Mouse (Mus musculus) small intestine, adult 2 months (tissue): Measurements from ENCODE around the gene March7. TPM values are rescaled to one million over a fixed set of nuclear protein-coding genes. Genes with fewer than 3 reads are reported as not detected.

Source experiments
- H3K27ac ChIP-seq: fragments of 200-500 bp; 2 replicates; pipeline ENCODE4 v1.5.1; 2012; ENCODE audit warnings: low read depth, low read length, control low read depth, inconsistent platforms; ENCODE audit not compliant: insufficient read depth
- H3K27me3 ChIP-seq: fragments of 200-500 bp; 2 replicates; pipeline ENCODE4 v1.6.1; 2012; ENCODE audit warnings: mild to moderate bottlenecking, moderate library complexity, low read length, inconsistent platforms; ENCODE audit not compliant: control insufficient read depth, insufficient read depth
- H3K36me3 ChIP-seq: fragments of 200-500 bp; 2 replicates; pipeline ENCODE4 v1.6.1; 2012; ENCODE audit warnings: mild to moderate bottlenecking, low read length, control low read depth, inconsistent platforms; ENCODE audit not compliant: control insufficient read depth, insufficient read depth
- H3K4me1 ChIP-seq: fragments of 200-500 bp; 2 replicates; pipeline ENCODE4 v1.6.1; 2012; ENCODE audit warnings: low read length, inconsistent platforms, mixed read lengths; ENCODE audit not compliant: control insufficient read depth, insufficient read depth, insufficient read length
- H3K4me3 ChIP-seq: fragments of 200-500 bp; 2 replicates; pipeline ENCODE4 v1.5.1; 2012; ENCODE audit warnings: low read depth, mild to moderate bottlenecking, control low read depth, inconsistent platforms, low read length, moderate library complexity
- CTCF ChIP-seq: fragments of 200-500 bp; IDR thresholded peaks from 2 replicates; pipeline ENCODE4 v1.5.1; 2012; ENCODE audit warnings: low read depth, mild to moderate bottlenecking, control low read depth, inconsistent platforms, low read length, moderate library complexity, mixed read lengths; ENCODE audit not compliant: insufficient replicate concordance, insufficient read length; ENCODE audit errors: extremely low read depth
- POLR2A ChIP-seq: fragments of 200-500 bp; IDR thresholded peaks from 2 replicates; pipeline ENCODE4 v1.6.1; 2012; ENCODE audit warnings: low read depth, mild to moderate bottlenecking, control low read depth, inconsistent platforms, low read length, moderate library complexity
- WGBS: fragments of 180-500 bp; shearing (Covaris S2); methylation state at CpG from one replicate; pipeline ENCODE4 v1.1.7; 2018; 5-methylcytosine and 5-hydroxymethylcytosine counted together
- polyA plus RNA-seq: library from polyadenylated mRNA; depleted of rRNA; stranded (reverse); fragments of >200 nt; gene quantifications from 2 replicates; pipeline ENCODE4 v1.2.3, GENCODE M21; 2012

Gene March7
- polyA plus RNA-seq, 1 experiment = 4.4 TPM

DNA sequence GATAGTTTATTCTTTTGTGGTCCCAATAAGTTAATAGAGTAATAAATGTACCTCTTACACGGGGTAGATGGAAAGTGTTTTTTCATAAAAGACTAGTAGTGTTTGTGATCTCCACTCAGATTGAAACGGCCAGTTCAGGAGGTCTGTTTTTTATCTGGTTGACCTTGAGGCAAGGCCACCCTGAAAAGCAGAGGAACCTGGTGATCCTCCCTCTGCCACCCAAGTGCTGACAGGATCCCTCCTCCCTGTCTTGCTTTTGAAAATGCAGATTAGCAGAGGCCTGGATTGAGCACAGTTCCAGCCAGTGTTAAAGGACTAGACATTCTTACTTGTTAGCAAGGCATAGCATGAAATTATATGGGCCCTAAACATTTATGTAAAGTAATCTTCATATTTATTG is 23.5 kb downstream of the March7 start:
- TF ChIP-seq POLR2A (no peak), CTCF (no peak)
- H3K27ac ChIP-seq = no peak overlapping the region

DNA sequence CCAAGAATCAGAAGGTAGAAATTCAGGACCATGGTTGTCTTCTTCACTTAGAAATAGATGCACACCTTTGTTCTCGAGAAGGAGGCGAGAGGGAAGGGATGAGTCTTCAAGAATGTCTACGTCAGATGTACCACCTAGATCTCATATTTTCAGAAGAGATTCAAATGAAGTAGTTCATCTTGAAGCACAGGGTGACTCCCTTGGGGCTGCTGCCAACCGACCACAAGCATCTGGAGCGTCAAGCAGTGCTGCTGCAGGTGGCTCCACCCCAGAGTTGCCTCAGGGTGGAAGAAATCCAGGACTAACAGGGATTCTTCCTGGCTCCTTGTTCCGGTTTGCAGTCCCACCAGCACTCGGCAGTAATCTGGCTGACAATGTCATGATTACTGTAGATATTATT is 24.8 kb downstream of the March7 start:
- Histone ChIP-seq H3K27ac (no peak overlapping the region), H3K4me1 (no peaks in the 10 kb centered on the region), H3K27me3 (no peaks in the 10 kb centered on the region), H3K4me3 (no peak overlapping the region), H3K36me3 (peaks cover 63% of the 10 kb centered on the region)
- 81% methylated on average over 7 of the region's 7 CpGs for WGBS
- TF ChIP-seq POLR2A = no peak
- no peak for TF ChIP-seq CTCF

More for the DNA sequence above, 23.5 kb downstream of the March7 start:
- no peaks in the 10 kb centered on the region for H3K27me3 ChIP-seq
- whole genome bisulfite sequencing = 33% methylated on average over 2 of the region's 2 CpGs
- no peak overlapping the region for H3K4me3 ChIP-seq
- peaks cover 58% of the 10 kb centered on the region for H3K36me3 ChIP-seq
- H3K4me1 ChIP-seq = no peaks in the 10 kb centered on the region

DNA sequence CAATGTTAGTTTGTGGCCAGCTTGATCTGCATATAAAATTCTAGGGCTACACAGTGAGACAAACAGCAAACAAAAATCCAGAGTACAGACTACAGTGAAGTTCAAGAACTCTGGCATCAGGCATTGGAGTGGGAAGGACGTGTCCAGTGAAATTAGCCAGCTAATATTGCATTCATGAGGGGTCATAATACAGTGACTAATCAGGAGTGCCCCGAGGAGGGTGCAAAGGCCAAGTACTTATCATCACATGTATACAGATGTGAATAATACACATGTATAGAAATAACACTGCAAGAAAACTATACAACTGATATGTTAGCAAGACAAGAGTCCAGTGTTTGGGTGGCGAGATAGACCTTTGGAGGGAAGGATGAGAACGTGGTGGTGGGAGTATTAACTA is 43.1 kb downstream of the March7 start:
- peaks cover 44% of the 10 kb centered on the region for H3K36me3 ChIP-seq
- H3K4me1 ChIP-seq = no peaks in the 10 kb centered on the region
- 35% methylated on average over 4 of the region's 4 CpGs for WGBS
- no peak overlapping the region for H3K4me3 ChIP-seq
- TF ChIP-seq CTCF (no peak), POLR2A (no peak)
- peak overlapping the region; percentile 86; the same call in 1 of the 2 replicates for H3K27ac ChIP-seq
- no peaks in the 10 kb centered on the region for H3K27me3 ChIP-seq

DNA sequence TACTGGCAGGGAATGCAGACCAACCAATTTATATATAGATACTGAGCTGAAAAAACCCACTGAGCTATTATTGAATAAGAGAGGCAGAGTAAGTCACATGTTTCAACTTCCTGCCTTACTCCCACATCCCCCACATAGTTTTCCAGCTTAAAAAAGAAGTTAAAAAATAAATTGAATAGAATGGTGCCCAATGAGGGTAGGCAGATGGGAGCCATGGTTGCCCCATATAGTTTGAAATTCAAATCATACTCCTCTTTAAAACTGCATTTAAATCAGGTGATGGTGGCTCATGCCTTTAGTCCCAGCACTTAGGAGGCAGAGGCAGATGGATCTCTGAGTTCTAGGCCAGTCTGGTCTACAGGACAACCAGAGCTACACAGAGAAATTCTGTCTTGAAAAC is 43.8 kb downstream of the March7 start:
- Histone ChIP-seq H3K27ac (no peak overlapping the region), H3K4me3 (no peak overlapping the region), H3K4me1 (no peaks in the 10 kb centered on the region), H3K27me3 (no peaks in the 10 kb centered on the region), H3K36me3 (peaks cover 45% of the 10 kb centered on the region)
- TF ChIP-seq CTCF (no peak), POLR2A (no peak)

DNA sequence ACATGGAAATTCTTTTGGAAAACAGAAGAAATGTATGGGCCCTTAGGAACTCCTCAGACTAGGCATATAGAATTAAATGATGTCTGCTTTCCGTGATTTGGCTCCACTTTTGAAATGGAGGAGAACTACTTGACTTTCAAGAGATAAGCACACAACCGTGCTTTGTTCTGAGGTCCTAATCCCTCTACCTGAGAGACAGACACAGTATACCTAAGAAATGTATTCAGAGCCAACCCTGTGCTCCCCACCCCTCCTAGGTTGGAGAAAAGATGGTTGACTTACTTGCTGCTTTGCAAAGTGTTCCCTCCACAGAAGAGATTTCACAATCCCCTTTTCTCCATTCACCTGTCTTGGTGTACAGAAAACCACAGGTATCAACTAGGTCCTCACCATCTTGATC is 47.1 kb downstream of the March7 start:
- TF ChIP-seq POLR2A = no peak
- no peak for TF ChIP-seq CTCF
- H3K4me3 ChIP-seq = no peak overlapping the region
- 62% methylated on average over 2 of the region's 2 CpGs for WGBS

DNA sequence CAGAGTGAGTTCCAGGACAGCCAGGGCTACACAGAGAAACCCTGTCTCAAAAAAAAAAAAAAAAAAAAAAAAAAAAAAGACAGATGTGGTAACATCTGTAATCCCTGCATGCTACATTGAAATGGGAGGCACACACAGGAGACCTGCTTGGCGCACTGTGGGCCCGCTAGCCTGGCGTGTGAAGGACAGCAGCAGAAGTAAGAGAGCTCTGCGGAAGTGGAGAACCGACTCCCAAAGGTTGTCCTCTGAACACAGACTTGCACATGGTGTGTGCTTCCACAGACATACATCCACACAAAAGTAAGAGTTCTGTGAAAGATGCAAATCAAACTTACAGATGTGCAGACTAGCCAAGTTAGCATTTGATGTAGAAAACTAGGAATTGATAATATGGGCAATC is 49.5 kb downstream of the March7 start:
- 98% methylated on average over 5 of the region's 5 CpGs for WGBS
- Histone ChIP-seq H3K27me3 (no peaks in the 10 kb centered on the region), H3K36me3 (peaks cover 26% of the 10 kb centered on the region), H3K4me1 (peaks cover 8% of the 10 kb centered on the region; the same call in 1 of the 2 replicates), H3K27ac (no peak overlapping the region), H3K4me3 (no peak overlapping the region)
- TF ChIP-seq POLR2A (no peak), CTCF (no peak)

More for the DNA sequence above, 47.1 kb downstream of the March7 start:
- no peaks in the 10 kb centered on the region for H3K27me3 ChIP-seq
- peaks cover 8% of the 10 kb centered on the region; the same call in 1 of the 2 replicates for H3K4me1 ChIP-seq
- no peak overlapping the region for H3K27ac ChIP-seq
- peaks cover 29% of the 10 kb centered on the region for H3K36me3 ChIP-seq

DNA sequence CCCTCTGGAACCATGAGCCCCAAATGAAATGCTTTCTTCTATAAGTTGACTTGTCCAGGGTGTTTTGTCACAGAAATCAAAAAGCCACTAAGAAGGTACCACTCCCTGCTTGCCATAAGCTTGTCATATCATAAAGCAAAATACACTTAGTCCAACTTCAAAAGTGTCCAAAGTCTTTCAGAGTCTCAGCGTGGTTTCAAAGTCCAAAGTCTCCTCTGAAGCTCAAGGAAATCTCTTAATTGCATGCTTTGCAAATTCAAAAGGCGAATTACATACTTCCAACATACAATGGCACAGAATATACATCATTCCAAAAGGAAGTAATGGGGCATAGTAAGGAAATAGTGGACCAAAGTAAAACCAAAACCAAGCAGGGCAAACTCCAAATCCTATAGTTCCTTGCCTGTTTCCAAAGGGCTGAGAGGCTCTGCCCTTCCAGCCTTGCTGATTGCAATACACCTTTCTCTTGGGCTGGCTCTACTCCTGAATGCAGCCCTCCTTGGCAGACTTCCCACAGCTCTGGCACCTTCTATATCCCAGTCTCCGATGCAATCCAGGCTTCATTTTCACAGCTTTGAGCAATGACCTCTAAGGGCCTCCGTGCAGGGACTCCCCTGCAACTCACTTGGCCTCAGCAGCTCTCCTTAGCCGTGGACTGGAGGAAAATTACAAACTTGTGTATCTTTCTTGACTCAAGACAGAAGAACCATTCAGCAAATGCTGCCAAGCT is 51.1 kb downstream of the March7 start:
- peaks cover 8% of the 10 kb centered on the region; the same call in 1 of the 2 replicates for H3K4me1 ChIP-seq
- TF ChIP-seq POLR2A (no peak), CTCF (no peak)
- 37% methylated on average over 5 of the region's 5 CpGs for WGBS
- no peaks in the 10 kb centered on the region for H3K27me3 ChIP-seq
- H3K27ac ChIP-seq = peak overlapping the region; percentile 96
- peaks cover 16% of the 10 kb centered on the region for H3K36me3 ChIP-seq
- no peak overlapping the region for H3K4me3 ChIP-seq
